Mouse (Mus musculus): ENCODE data around the gene 4930503B20Rik. TPM values are rescaled to one million over a fixed set of nuclear protein-coding genes. Genes with fewer than 3 reads are reported as not detected.

4930503B20Rik gene
- polyA plus RNA-seq, 1 experiment from 2014 or later: 0.28 TPM

- 80% methylated on average over 5 of the region's 5 CpGs for WGBS
- Histone ChIP-seq H3K27me3 (ENCODE audit: control insufficient read depth, insufficient read depth, low read length) (no peaks in the 10 kb centered on the region), H3K9me3 (replicated peaks; ENCODE audit: control insufficient read depth, low read length) (no peaks in the 10 kb centered on the region), H3K4me1 (ENCODE audit: control insufficient read depth, insufficient read depth, low read length) (no peaks in the 10 kb centered on the region), H3K4me3 (ENCODE audit: low read length) (no peak overlapping the region), H3K4me2 (ENCODE audit: low read depth, low read length) (no peak overlapping the region), H3K27ac (ENCODE audit: low read length) (no peak overlapping the region), H3K36me3 (ENCODE audit: control insufficient read depth, insufficient read depth) (no peaks in the 10 kb centered on the region), H3K9ac (ENCODE audit: low read length) (no peak overlapping the region)
- ATAC-seq (replicated peaks; ENCODE audit: extremely low read depth, insufficient read depth, low FRiP score): no peak
Measured at GRCm38 (mm10) chr3:146632506-146632905, 18.6 kb downstream of the 4930503B20Rik start.

- Histone ChIP-seq H3K9ac (ENCODE audit: low read length) (no peak overlapping the region), H3K36me3 (ENCODE audit: control insufficient read depth, insufficient read depth) (no peaks in the 10 kb centered on the region), H3K4me3 (ENCODE audit: low read length) (no peak overlapping the region), H3K27me3 (ENCODE audit: control insufficient read depth, insufficient read depth, low read length) (no peaks in the 10 kb centered on the region), H3K4me2 (ENCODE audit: low read depth, low read length) (no peak overlapping the region), H3K4me1 (ENCODE audit: control insufficient read depth, insufficient read depth, low read length) (no peaks in the 10 kb centered on the region), H3K9me3 (replicated peaks; ENCODE audit: control insufficient read depth, low read length) (no peaks in the 10 kb centered on the region), H3K27ac (ENCODE audit: low read length) (no peak overlapping the region)
- 67% methylated on average over 8 of the region's 8 CpGs for WGBS
- no peak for ATAC-seq (replicated peaks; ENCODE audit: extremely low read depth, insufficient read depth, low FRiP score)
Measured at GRCm38 (mm10) chr3:146628227-146628982, 22.7 kb downstream of the 4930503B20Rik start.

- Histone ChIP-seq H3K27ac (ENCODE audit: low read length) (no peak overlapping the region), H3K9ac (ENCODE audit: low read length) (no peak overlapping the region), H3K27me3 (ENCODE audit: control insufficient read depth, insufficient read depth, low read length) (no peaks in the 10 kb centered on the region), H3K4me3 (ENCODE audit: low read length) (no peak overlapping the region), H3K36me3 (ENCODE audit: control insufficient read depth, insufficient read depth) (no peaks in the 10 kb centered on the region), H3K9me3 (replicated peaks; ENCODE audit: control insufficient read depth, low read length) (no peaks in the 10 kb centered on the region), H3K4me1 (ENCODE audit: control insufficient read depth, insufficient read depth, low read length) (peaks cover 4% of the 10 kb centered on the region), H3K4me2 (ENCODE audit: low read depth, low read length) (no peak overlapping the region)
- 69% methylated on average over 4 of the region's 4 CpGs for WGBS
- ATAC-seq (replicated peaks; ENCODE audit: extremely low read depth, insufficient read depth, low FRiP score): no peak
Measured at GRCm38 (mm10) chr3:146625766-146626165, 25.4 kb downstream of the 4930503B20Rik start.

- H3K4me2 ChIP-seq (ENCODE audit: low read depth, low read length): no peak overlapping the region
- H3K9ac ChIP-seq (ENCODE audit: low read length): no peak overlapping the region
- H3K27ac ChIP-seq (ENCODE audit: low read length): no peak overlapping the region
- no peaks in the 10 kb centered on the region for H3K9me3 ChIP-seq (replicated peaks; ENCODE audit: control insufficient read depth, low read length)
- WGBS: 88% methylated on average over 11 of the region's 11 CpGs
- no peak overlapping the region for H3K4me3 ChIP-seq (ENCODE audit: low read length)
- no peaks in the 10 kb centered on the region for H3K27me3 ChIP-seq (ENCODE audit: control insufficient read depth, insufficient read depth, low read length)
- H3K36me3 ChIP-seq (ENCODE audit: control insufficient read depth, insufficient read depth): no peaks in the 10 kb centered on the region
- peaks cover 10% of the 10 kb centered on the region for H3K4me1 ChIP-seq (ENCODE audit: control insufficient read depth, insufficient read depth, low read length)
- no peak for ATAC-seq (replicated peaks; ENCODE audit: extremely low read depth, insufficient read depth, low FRiP score)
Measured at GRCm38 (mm10) chr3:146621966-146622365, 29.2 kb downstream of the 4930503B20Rik start.

GRCm38 (mm10) chr3:146620555-146621249 is 30.4 kb downstream of the 4930503B20Rik start:
- Histone ChIP-seq H3K36me3 (ENCODE audit: control insufficient read depth, insufficient read depth) (no peaks in the 10 kb centered on the region), H3K4me1 (ENCODE audit: control insufficient read depth, insufficient read depth, low read length) (peaks cover 10% of the 10 kb centered on the region), H3K27ac (ENCODE audit: low read length) (peak overlapping the region; percentile 69), H3K9me3 (replicated peaks; ENCODE audit: control insufficient read depth, low read length) (no peaks in the 10 kb centered on the region), H3K4me2 (ENCODE audit: low read depth, low read length) (peak overlapping the region; percentile 43), H3K4me3 (ENCODE audit: low read length) (no peak overlapping the region), H3K9ac (ENCODE audit: low read length) (no peak overlapping the region), H3K27me3 (ENCODE audit: control insufficient read depth, insufficient read depth, low read length) (no peaks in the 10 kb centered on the region)
- 51% methylated on average over 14 of the region's 14 CpGs for WGBS
- ATAC-seq (replicated peaks; ENCODE audit: extremely low read depth, insufficient read depth, low FRiP score): peak; percentile 73

GRCm38 (mm10) chr3:146620101-146620500 is 31.0 kb downstream of the 4930503B20Rik start:
- H3K27ac ChIP-seq (ENCODE audit: low read length): peak overlapping the region; percentile 69
- no peak overlapping the region for H3K9ac ChIP-seq (ENCODE audit: low read length)
- no peaks in the 10 kb centered on the region for H3K36me3 ChIP-seq (ENCODE audit: control insufficient read depth, insufficient read depth)
- no peaks in the 10 kb centered on the region for H3K9me3 ChIP-seq (replicated peaks; ENCODE audit: control insufficient read depth, low read length)
- H3K4me3 ChIP-seq (ENCODE audit: low read length): no peak overlapping the region
- peaks cover 10% of the 10 kb centered on the region for H3K4me1 ChIP-seq (ENCODE audit: control insufficient read depth, insufficient read depth, low read length)
- ATAC-seq (replicated peaks; ENCODE audit: extremely low read depth, insufficient read depth, low FRiP score): peak; percentile 52; the same call in 1 of the 2 replicates
- H3K27me3 ChIP-seq (ENCODE audit: control insufficient read depth, insufficient read depth, low read length): no peaks in the 10 kb centered on the region
- 0 out of 2 replicates have a peak overlapping the region, but pooled peaks have one; percentile 43 for H3K4me2 ChIP-seq (ENCODE audit: low read depth, low read length)
- 71% methylated on average over 10 of the region's 10 CpGs for WGBS

GRCm38 (mm10) chr3:146618357-146618756 is 32.8 kb downstream of the 4930503B20Rik start:
- ATAC-seq (replicated peaks; ENCODE audit: extremely low read depth, insufficient read depth, low FRiP score): no peak
- no peaks in the 10 kb centered on the region for H3K36me3 ChIP-seq (ENCODE audit: control insufficient read depth, insufficient read depth)
- no peak overlapping the region for H3K4me3 ChIP-seq (ENCODE audit: low read length)
- no peak overlapping the region for H3K4me2 ChIP-seq (ENCODE audit: low read depth, low read length)
- peaks cover 10% of the 10 kb centered on the region for H3K4me1 ChIP-seq (ENCODE audit: control insufficient read depth, insufficient read depth, low read length)
- H3K27ac ChIP-seq (ENCODE audit: low read length): no peak overlapping the region
- 58% methylated on average over 4 of the region's 4 CpGs for WGBS
- H3K27me3 ChIP-seq (ENCODE audit: control insufficient read depth, insufficient read depth, low read length): no peaks in the 10 kb centered on the region
- H3K9me3 ChIP-seq (replicated peaks; ENCODE audit: control insufficient read depth, low read length): no peaks in the 10 kb centered on the region
- no peak overlapping the region for H3K9ac ChIP-seq (ENCODE audit: low read length)

GRCm38 (mm10) chr3:146617946-146618345 is 33.2 kb downstream of the 4930503B20Rik start:
- no peaks in the 10 kb centered on the region for H3K9me3 ChIP-seq (replicated peaks; ENCODE audit: control insufficient read depth, low read length)
- H3K27me3 ChIP-seq (ENCODE audit: control insufficient read depth, insufficient read depth, low read length): no peaks in the 10 kb centered on the region
- H3K4me2 ChIP-seq (ENCODE audit: low read depth, low read length): no peak overlapping the region
- ATAC-seq (replicated peaks; ENCODE audit: extremely low read depth, insufficient read depth, low FRiP score): no peak
- H3K4me3 ChIP-seq (ENCODE audit: low read length): no peak overlapping the region
- H3K27ac ChIP-seq (ENCODE audit: low read length): no peak overlapping the region
- no peaks in the 10 kb centered on the region for H3K36me3 ChIP-seq (ENCODE audit: control insufficient read depth, insufficient read depth)
- no peak overlapping the region for H3K9ac ChIP-seq (ENCODE audit: low read length)
- peaks cover 10% of the 10 kb centered on the region for H3K4me1 ChIP-seq (ENCODE audit: control insufficient read depth, insufficient read depth, low read length)
